Mouse (Mus musculus) megakaryocyte, embryonic 14.5 days (primary cell): ENCODE results near the gene Esx1. TPM values are rescaled to one million over a fixed set of nuclear protein-coding genes. Genes with fewer than 3 reads are reported as not detected.
A peak's percentile ranks its signal among the peaks of the same experiment; 100 is the strongest.

Source experiments
- H3K27me3 ChIP-seq: replicated peaks from 2 replicates; pipeline ENCODE3; 2012; ENCODE audit warnings: inconsistent platforms
- H3K36me3 ChIP-seq: replicated peaks from 2 replicates; pipeline ENCODE3; 2012; ENCODE audit warnings: low read length, inconsistent platforms, mixed read lengths
- H3K4me1 ChIP-seq: 2 replicates; pipeline ENCODE4 v1.6.1; 2012; ENCODE audit warnings: inconsistent platforms
- H3K4me3 ChIP-seq: replicated peaks from 2 replicates; pipeline ENCODE3; 2012; ENCODE audit warnings: moderate library complexity, mild to moderate bottlenecking, inconsistent platforms
- H3K9me3 ChIP-seq: 2 replicates; pipeline ENCODE4 v1.6.1; 2012; ENCODE audit warnings: inconsistent platforms
- FLI1 ChIP-seq: IDR thresholded peaks from 2 replicates; pipeline ENCODE4 v1.6.1; 2012; ENCODE audit warnings: low read length, inconsistent platforms, mixed read lengths
- GATA1 ChIP-seq: IDR thresholded peaks from 3 replicates; pipeline ENCODE4 v1.6.1; 2012; ENCODE audit warnings: mixed read lengths, low read length, inconsistent platforms, borderline replicate concordance
- polyA plus RNA-seq: library from polyadenylated mRNA; stranded (reverse); fragments of >175 nt; gene quantifications from 2 replicates; pipeline ENCODE4 v1.2.3, GENCODE M21; 2012; ENCODE audit warnings: low replicate concordance; ENCODE audit not compliant: insufficient read depth

Esx1 gene
- polyA plus RNA-seq, 1 experiment = 0.36 TPM

GRCm38 (mm10) chrX:137127542-137127941, 5.7 kb upstream of the Esx1 start:
- no peak for TF ChIP-seq FLI1
- H3K9me3 ChIP-seq = no peaks in the 10 kb centered on the region
- no peaks in the 10 kb centered on the region for H3K4me1 ChIP-seq
- H3K4me3 ChIP-seq = peak overlapping the region; percentile 17
- no peaks in the 10 kb centered on the region for H3K36me3 ChIP-seq
- H3K27me3 ChIP-seq = peaks cover 44% of the 10 kb centered on the region

- Histone ChIP-seq H3K4me1 (peaks cover 22% of the 10 kb centered on the region), H3K27me3 (peaks cover 76% of the 10 kb centered on the region), H3K36me3 (no peaks in the 10 kb centered on the region), H3K9me3 (peaks cover 22% of the 10 kb centered on the region), H3K4me3 (peak overlapping the region; percentile 88)
- TF ChIP-seq FLI1 (no peak), GATA1 (no peak)
These were observed 2.0 kb downstream of the Esx1 start for GRCm38 (mm10) chrX:137119675-137120423.

- Histone ChIP-seq H3K4me3 (peak overlapping the region; percentile 86), H3K36me3 (no peaks in the 10 kb centered on the region), H3K4me1 (peaks cover 22% of the 10 kb centered on the region), H3K27me3 (peaks cover 75% of the 10 kb centered on the region), H3K9me3 (peaks cover 22% of the 10 kb centered on the region)
- no peak for TF ChIP-seq FLI1
- TF ChIP-seq GATA1 = no peak
These were observed 3.7 kb downstream of the Esx1 start for GRCm38 (mm10) chrX:137118097-137118746.

GRCm38 (mm10) chrX:137106498-137106897, 15.4 kb downstream of the Esx1 start:
- Histone ChIP-seq H3K4me1 (no peaks in the 10 kb centered on the region), H3K27me3 (peaks cover 46% of the 10 kb centered on the region), H3K4me3 (no peak overlapping the region), H3K36me3 (no peaks in the 10 kb centered on the region), H3K9me3 (peaks cover 11% of the 10 kb centered on the region; the same call in 1 of the 2 replicates)
- TF ChIP-seq FLI1 (no peak), GATA1 (no peak)

- Histone ChIP-seq H3K9me3 (peaks cover 11% of the 10 kb centered on the region; the same call in 1 of the 2 replicates), H3K36me3 (no peaks in the 10 kb centered on the region), H3K4me1 (no peaks in the 10 kb centered on the region), H3K4me3 (no peak overlapping the region), H3K27me3 (peaks cover 56% of the 10 kb centered on the region)
- TF ChIP-seq GATA1 = no peak
- TF ChIP-seq FLI1 = no peak
These were observed 17.4 kb downstream of the Esx1 start for GRCm38 (mm10) chrX:137104531-137104930.

Other genes starting within 250 kb of the Esx1 start
- gene H2bfm, start 194.8 kb downstream of the Esx1 start, polyA plus RNA-seq = not detected in 2 replicates
- not detected in 2 replicates for gene Tmsb15b2, start 146.6 kb downstream of the Esx1 start, polyA plus RNA-seq
- gene Tmsb15l, start 145.2 kb downstream of the Esx1 start, polyA plus RNA-seq = not detected in 2 replicates
- not detected in 2 replicates for gene Tmsb15b1, start 145.2 kb downstream of the Esx1 start, polyA plus RNA-seq
- gene Zcchc18, start 128.9 kb downstream of the Esx1 start, polyA plus RNA-seq = 1.2 TPM in 1 of 2 replicates, not detected in the other
- 0.08 TPM in 1 of 2 replicates, not detected in the other for gene Slc25a53, start 83.8 kb downstream of the Esx1 start, polyA plus RNA-seq
- 0.18 TPM in 1 of 2 replicates, not detected in the other for gene Fam199x, start 72.5 kb downstream of the Esx1 start, polyA plus RNA-seq